8 mouse cellular contexts compared by ENCODE assay signal in the genomic region with DNA sequence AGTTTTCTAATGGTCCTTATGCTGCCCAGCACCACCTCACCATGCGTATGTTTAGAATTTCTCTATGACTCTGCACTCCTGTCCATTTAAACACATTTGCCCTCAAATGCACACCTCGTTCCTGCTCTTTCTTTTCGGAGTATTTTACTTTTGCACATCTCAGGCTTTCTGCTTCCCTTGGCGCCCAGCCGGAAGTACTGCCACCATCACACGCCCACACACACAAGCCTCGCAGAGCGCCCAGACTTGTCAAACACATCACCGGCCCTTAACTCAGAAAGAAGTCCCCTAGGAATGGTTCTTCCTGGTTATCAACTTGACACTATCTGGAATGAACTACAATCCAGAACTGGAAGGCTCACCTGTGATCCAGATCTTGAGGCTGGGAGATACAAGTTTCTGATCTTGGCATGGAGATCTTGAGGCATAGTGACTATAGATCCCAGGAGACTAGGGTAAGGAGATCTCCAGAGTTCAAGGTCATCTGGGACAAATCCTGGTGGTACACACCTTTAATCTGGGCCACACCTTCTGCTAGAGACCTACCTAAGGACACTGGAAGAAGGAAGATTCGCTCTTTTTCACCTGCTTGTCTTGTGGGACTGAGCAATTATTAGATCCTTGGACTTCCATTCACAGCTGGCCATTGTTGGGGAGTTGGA. TPM values are rescaled to one million over a fixed set of nuclear protein-coding genes. Genes with fewer than 3 reads are reported as not detected.
A peak's percentile ranks its signal among the peaks of the same experiment; 100 is the strongest.
DNase-seq lines count a peak whose midpoint lies in the region; ATAC-seq lines count a peak whose summit lies in the region.

No protein-coding gene starts in this region.

- intact Hi-C loops in heart, postnatal 25 days (cut with DNase I): loop anchor here (10.0 kb wide), 1 partner anchor 401 kb away; a partner anchor contains a TSS

- no peaks in the 10 kb centered on the region for H3K9me3 ChIP-seq in heart, embryonic 10.5 days
- no peaks in the 10 kb centered on the region for H3K9me3 ChIP-seq in hindbrain, embryonic 10.5 days

- H3K4me3 ChIP-seq in heart, embryonic 10.5 days: peak overlapping the region; percentile 84
- peak overlapping the region; percentile 71 for H3K4me3 ChIP-seq in hindbrain, embryonic 10.5 days

- no peaks in the 10 kb centered on the region for H3K36me3 ChIP-seq in heart, embryonic 10.5 days
- no peaks in the 10 kb centered on the region for H3K36me3 ChIP-seq in hindbrain, embryonic 10.5 days

- H3K4me1 ChIP-seq in heart, embryonic 10.5 days: peaks cover 6% of the 10 kb centered on the region; the same call in 1 of the 2 replicates
- peaks cover 10% of the 10 kb centered on the region for H3K4me1 ChIP-seq in hindbrain, embryonic 10.5 days (replicated peaks)

- 9% methylated on average over 10 of the region's 10 CpGs for WGBS in heart, embryonic 10.5 days
- WGBS in hindbrain, embryonic 10.5 days: 10% methylated on average over 10 of the region's 10 CpGs

- peak overlapping the region; percentile 67; the same call in 1 of the 2 replicates for H3K27ac ChIP-seq in heart, embryonic 10.5 days
- H3K27ac ChIP-seq in hindbrain, embryonic 10.5 days: 0 out of 2 replicates have a peak overlapping the region, but pooled peaks have one; percentile 24

- no peaks in the 10 kb centered on the region for H3K27me3 ChIP-seq in heart, embryonic 10.5 days (ENCODE audit: insufficient read depth, poor library complexity, severe bottlenecking)
- H3K27me3 ChIP-seq in hindbrain, embryonic 10.5 days (ENCODE audit: insufficient read depth, poor library complexity, severe bottlenecking): no peaks in the 10 kb centered on the region

- peak; percentile 65 for ATAC-seq in megakaryocyte-erythroid progenitor cell, adult 5-6 weeks (replicated peaks; ENCODE audit: low FRiP score, low TSS enrichment, poor library complexity, severe bottlenecking)

- DNase-seq in heart, embryonic 10.5 days (ENCODE audit: low spot score): no peak
- DNase-seq in heart, postnatal 25 days (ENCODE audit: low spot score): no peak
- DNase-seq in thymus, postnatal 0 days (ENCODE audit: low spot score): peak; percentile 68
- DNase-seq in thymus, postnatal 4 days: no peak
- no peak for DNase-seq in hindbrain, embryonic 10.5 days (ENCODE audit: low spot score)
- DNase-seq in thymus, postnatal 25 days: no peak
- DNase-seq in urinary bladder, postnatal 4 days (ENCODE audit: low spot score in 2 of 2): no peak

RNA-seq across cellular contexts. Expression of a gene that starts 10.4 kb away (rescaled TPM):
- polyA plus RNA-seq in heart, embryonic 10.5 days (2016; fragmentation: Nextera tagmentation; extraction: Ambion mirVana): 1.6 and 3.7 TPM in 2 replicates
- 1 to 10 TPM in 1 of 2 experiments, under 1 TPM in 1; 0.34 to 1.1 TPM for total RNA-seq in heart, postnatal 25 days (2021)
- polyA plus RNA-seq in thymus, postnatal 0 days (2015; fragmentation: Nextera tagmentation; extraction: Ambion mirVana): 2.3 and 2.7 TPM in 2 replicates
- 5.4 and 13.0 TPM in 2 replicates for polyA plus RNA-seq in hindbrain, embryonic 10.5 days (2016; fragmentation: Nextera tagmentation; extraction: Ambion mirVana)
- 12.6 and 18.9 TPM in 2 replicates for total RNA-seq in megakaryocyte-erythroid progenitor cell, adult 5-6 weeks (2014; fragmentation: Nextera tagmentation)
- 4.3 and 11.8 TPM in 2 replicates for total RNA-seq in megakaryocyte-erythroid progenitor cell, adult 5-6 weeks (2017)

RNA-seq across cellular contexts. Expression of a gene that starts 38.6 kb away (rescaled TPM):
- 1.3 and 4.1 TPM in 2 replicates for polyA plus RNA-seq in heart, embryonic 10.5 days (2016; fragmentation: Nextera tagmentation; extraction: Ambion mirVana)
- 10 to 100 TPM; 12.5 to 15.6 TPM for total RNA-seq in heart, postnatal 25 days (2021)
- polyA plus RNA-seq in thymus, postnatal 0 days (2015; fragmentation: Nextera tagmentation; extraction: Ambion mirVana): 18.0 and 21.4 TPM in 2 replicates
- 4.7 and 7.6 TPM in 2 replicates for polyA plus RNA-seq in hindbrain, embryonic 10.5 days (2016; fragmentation: Nextera tagmentation; extraction: Ambion mirVana)
- total RNA-seq in megakaryocyte-erythroid progenitor cell, adult 5-6 weeks (2014; fragmentation: Nextera tagmentation): 1.4 and 6.3 TPM in 2 replicates
- total RNA-seq in megakaryocyte-erythroid progenitor cell, adult 5-6 weeks (2017): 1.9 and 2.2 TPM in 2 replicates

RNA-seq across cellular contexts. Expression of a gene that starts 47.1 kb away (rescaled TPM):
- polyA plus RNA-seq in heart, embryonic 10.5 days (2016; fragmentation: Nextera tagmentation; extraction: Ambion mirVana): 361 and 463 TPM in 2 replicates
- total RNA-seq in heart, postnatal 25 days (2021): 1,000 to 10,000 TPM; 1,121 to 1,186 TPM
- polyA plus RNA-seq in thymus, postnatal 0 days (2015; fragmentation: Nextera tagmentation; extraction: Ambion mirVana): 158 and 201 TPM in 2 replicates
- polyA plus RNA-seq in hindbrain, embryonic 10.5 days (2016; fragmentation: Nextera tagmentation; extraction: Ambion mirVana): 295 and 301 TPM in 2 replicates
- 150 and 178 TPM in 2 replicates for total RNA-seq in megakaryocyte-erythroid progenitor cell, adult 5-6 weeks (2014; fragmentation: Nextera tagmentation)
- 72.0 and 84.7 TPM in 2 replicates for total RNA-seq in megakaryocyte-erythroid progenitor cell, adult 5-6 weeks (2017)

RNA-seq across cellular contexts. Expression of a gene that starts 47.2 kb away (rescaled TPM):
- 0.06 and 0.14 TPM in 2 replicates for polyA plus RNA-seq in heart, embryonic 10.5 days (2016; fragmentation: Nextera tagmentation; extraction: Ambion mirVana)
- 1 to 10 TPM in 1 of 2 experiments, under 1 TPM in 1; 0.29 to 6.7 TPM for total RNA-seq in heart, postnatal 25 days (2021)
- 0.18 and 0.37 TPM in 2 replicates for polyA plus RNA-seq in thymus, postnatal 0 days (2015; fragmentation: Nextera tagmentation; extraction: Ambion mirVana)
- 1.3 and 1.6 TPM in 2 replicates for polyA plus RNA-seq in hindbrain, embryonic 10.5 days (2016; fragmentation: Nextera tagmentation; extraction: Ambion mirVana)
- total RNA-seq in megakaryocyte-erythroid progenitor cell, adult 5-6 weeks (2014; fragmentation: Nextera tagmentation): not detected in 2 replicates
- total RNA-seq in megakaryocyte-erythroid progenitor cell, adult 5-6 weeks (2017): 0.61 TPM in 1 of 2 replicates, not detected in the other
